Mouse (Mus musculus): Measurements from ENCODE around the gene Exd2.

DNA sequence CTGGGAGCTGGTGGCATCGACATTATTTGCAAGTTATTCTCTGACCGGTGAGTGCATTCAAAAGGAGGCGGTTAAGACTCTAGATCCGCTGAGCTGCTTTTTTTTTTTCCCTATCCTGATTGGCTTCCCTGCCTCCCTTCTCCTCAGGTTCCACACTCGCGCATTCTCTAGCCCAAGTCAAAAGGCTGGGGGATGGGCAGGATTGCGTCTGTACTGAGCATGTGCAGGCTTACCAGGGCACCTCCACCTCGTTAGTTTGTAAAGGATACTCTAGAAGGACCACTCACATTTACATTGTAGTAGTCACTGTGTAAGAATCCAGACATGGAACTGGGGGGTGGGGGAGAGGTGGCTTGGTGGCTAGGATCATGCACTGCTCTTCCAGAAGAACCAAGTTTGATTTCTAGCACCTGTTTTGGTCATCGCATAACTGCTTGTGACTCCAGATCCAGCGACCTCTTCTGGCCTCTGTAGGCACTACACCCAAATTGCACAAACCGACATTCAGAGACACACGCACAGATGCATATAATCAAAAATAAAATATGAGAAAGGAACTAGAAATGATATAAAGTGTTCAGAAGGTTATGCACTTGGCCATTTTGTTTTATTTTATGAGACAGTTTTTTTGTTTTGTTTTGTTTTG is 61.5 kb downstream of the Exd2 start:
- TF ChIP-seq CTCF (IDR thresholded peaks at IDR 0.05; ENCODE audit: extremely low read depth, insufficient read depth, insufficient read length, insufficient replicate concordance) (no peak), POLR2A (IDR thresholded peaks at IDR 0.05; ENCODE audit: low read depth, low read length) (no peak)

Measured in spleen, adult 2 months (tissue).